22 mouse cellular contexts compared by ENCODE assay signal in genomic region chr11:32210623-32211022, GRCm38 (mm10). TPM values are rescaled to one million over a fixed set of nuclear protein-coding genes. Genes with fewer than 3 reads are reported as not detected.
A peak's percentile ranks its signal among the peaks of the same experiment; 100 is the strongest.
DNase-seq lines count a peak whose midpoint lies in the region; ATAC-seq and TF ChIP-seq lines count a peak whose summit lies in the region.
"Had no signal": no experiment of that assay in that cellular context is flagged by ENCODE, and none has a peak within 500 bp of the region (broad histone marks: within the 10 kb centered on the region; RNA-seq: fewer than 3 reads in every experiment).

No protein-coding gene starts in this region.

- DNase-seq in cerebellum, adult 9-11 months: peak; percentile 28
- DNase-seq in cerebellum, postnatal 10 days: no peak
- no peak for DNase-seq in heart, adult 8-10 months (ENCODE audit: low spot score)
- no peak for DNase-seq in lung, postnatal 0 days (ENCODE audit: low spot score)
- no peak for DNase-seq in lung, adult 18-20 months
- no peak for DNase-seq in adrenal gland, adult 2 months
- DNase-seq: adrenal gland, postnatal 14 days; B cell, adult 2 months; cerebellum, adult 18-20 months; cerebellum, postnatal 14 days; embryo, embryonic 11 days; heart, adult 18-20 months had no signal

- no peak for TF ChIP-seq EP300 in lung, postnatal 0 days (IDR thresholded peaks at IDR 0.05)

- H3K9me3 ChIP-seq in heart, embryonic 12.5 days (replicated peaks): no peaks in the 10 kb centered on the region
- H3K9me3 ChIP-seq in lung, postnatal 0 days (ENCODE audit: low read length): no peaks in the 10 kb centered on the region
- H3K9me3 ChIP-seq: embryonic facial prominence, embryonic 12.5 days; hindbrain, embryonic 10.5 days had no signal

- no peaks in the 10 kb centered on the region for H3K27me3 ChIP-seq in heart, embryonic 12.5 days (replicated peaks)
- H3K27me3 ChIP-seq in lung, postnatal 0 days (replicated peaks; ENCODE audit: insufficient read depth, low read length): no peaks in the 10 kb centered on the region
- H3K27me3 ChIP-seq: embryonic facial prominence, embryonic 12.5 days had no signal

- WGBS in heart, embryonic 12.5 days: 87% methylated on average over 9 of the region's 9 CpGs
- WGBS in lung, postnatal 0 days: 80% methylated on average over 9 of the region's 9 CpGs

- H3K9ac ChIP-seq in heart, embryonic 12.5 days: no peak overlapping the region
- H3K9ac ChIP-seq in lung, postnatal 0 days (replicated peaks; ENCODE audit: low read depth): no peak overlapping the region
- H3K9ac ChIP-seq: embryonic facial prominence, embryonic 12.5 days had no signal

- H3K27ac ChIP-seq in heart, embryonic 12.5 days (ENCODE audit: poor library complexity, severe bottlenecking): no peak overlapping the region
- H3K27ac ChIP-seq in lung, postnatal 0 days (ENCODE audit: low read length): no peak overlapping the region
- H3K27ac ChIP-seq: embryonic facial prominence, embryonic 12.5 days; hindbrain, embryonic 10.5 days had no signal

- no peak for TF ChIP-seq CTCF in lung, postnatal 0 days (IDR thresholded peaks at IDR 0.05)

- no peak overlapping the region for H3K4me2 ChIP-seq in heart, embryonic 12.5 days
- H3K4me2 ChIP-seq in lung, postnatal 0 days (replicated peaks; ENCODE audit: low read depth, low read length): no peak overlapping the region
- H3K4me2 ChIP-seq: embryonic facial prominence, embryonic 12.5 days; heart, embryonic 11.5 days had no signal

- peak; percentile 40; the same call in 1 of the 2 replicates for ATAC-seq in heart, embryonic 12.5 days (ENCODE audit: insufficient number of reproducible peaks, low FRiP score)
- ATAC-seq in lung, postnatal 0 days: 0 out of 2 replicates have a peak, but pooled peaks have one; percentile 4
- ATAC-seq: CD4-positive, CD25-positive, alpha-beta regulatory T cell, adult 4 months; forebrain, embryonic 14.5 days; hindbrain, embryonic 16.5 days; inflammation-experienced regulatory T-cells, adult 6 months had no signal

- H3K4me3 ChIP-seq in heart, embryonic 12.5 days: no peak overlapping the region
- no peak overlapping the region for H3K4me3 ChIP-seq in lung, postnatal 0 days (ENCODE audit: low read depth, low read length)
- H3K4me3 ChIP-seq: embryonic facial prominence, embryonic 12.5 days; hindbrain, embryonic 10.5 days had no signal

- H3K36me3 ChIP-seq in heart, embryonic 12.5 days: peaks cover 86% of the 10 kb centered on the region
- peaks cover 33% of the 10 kb centered on the region for H3K36me3 ChIP-seq in lung, postnatal 0 days (ENCODE audit: insufficient read depth, low read length)

- H3K4me1 ChIP-seq in heart, embryonic 12.5 days (replicated peaks): peaks cover 7% of the 10 kb centered on the region; the same call in 1 of the 2 replicates
- no peaks in the 10 kb centered on the region for H3K4me1 ChIP-seq in lung, postnatal 0 days (ENCODE audit: insufficient read depth, low read depth, low read length)

RNA-seq across cellular contexts. Expression of gene Snrnp25, which starts 5.4 kb away (rescaled TPM):
- 44.4 and 45.6 TPM in 2 replicates for polyA plus RNA-seq in heart, embryonic 12.5 days (2016; fragmentation: Nextera tagmentation; extraction: Ambion mirVana)
- total RNA-seq in heart, adult 8-10 months (2022): 10 to 100 TPM in 3 of 4 experiments, 1 to 10 TPM in 1; 9.7 to 14.0 (median 11.8) TPM
- 18.9 and 20.8 TPM in 2 replicates for polyA plus RNA-seq in lung, postnatal 0 days (2015; fragmentation: Nextera tagmentation; extraction: Ambion mirVana)
- 10 to 100 TPM in 1 of 2 experiments, 1 to 10 TPM in 1; 9.8 to 15.5 TPM for total RNA-seq in adrenal gland, adult 2 months (2021)
- polyA plus RNA-seq in adrenal gland, adult 2 months (2012; rRNA removed): 7.2 and 7.8 TPM in 2 replicates

RNA-seq across cellular contexts. Expression of gene Il9r, which starts 10.5 kb away (rescaled TPM):
- 0.18 TPM in 1 of 2 replicates, not detected in the other for polyA plus RNA-seq in heart, embryonic 12.5 days (2016; fragmentation: Nextera tagmentation; extraction: Ambion mirVana)
- total RNA-seq in heart, adult 8-10 months (2022): under 1 TPM in 3 of 4 experiments, not detected in 1; 0.05 to 0.40 (median 0.09) TPM
- polyA plus RNA-seq in lung, postnatal 0 days (2015; fragmentation: Nextera tagmentation; extraction: Ambion mirVana): 0.05 TPM in 1 of 2 replicates, not detected in the other
- under 1 TPM; 0.26 to 0.31 TPM for total RNA-seq in adrenal gland, adult 2 months (2021)
- 0.69 TPM in 1 of 2 replicates, not detected in the other for polyA plus RNA-seq in adrenal gland, adult 2 months (2012; rRNA removed)
- total RNA-seq: common myeloid progenitor, adult 5-6 weeks; heart, postnatal 25 days had no signal
- polyA plus RNA-seq: embryonic facial prominence, embryonic 12.5 days; forebrain, embryonic 14.5 days; heart, embryonic 11.5 days; hindbrain, embryonic 10.5 days; hindbrain, embryonic 16.5 days had no signal

RNA-seq across cellular contexts. Expression of gene Rhbdf1, which starts 11.5 kb away (rescaled TPM):
- polyA plus RNA-seq in heart, embryonic 12.5 days (2016; fragmentation: Nextera tagmentation; extraction: Ambion mirVana): 42.5 and 47.7 TPM in 2 replicates
- 10 to 100 TPM; 20.4 to 26.8 (median 23.0) TPM for total RNA-seq in heart, adult 8-10 months (2022)
- polyA plus RNA-seq in lung, postnatal 0 days (2015; fragmentation: Nextera tagmentation; extraction: Ambion mirVana): 54.8 and 58.5 TPM in 2 replicates
- 10 to 100 TPM; 28.0 to 28.6 TPM for total RNA-seq in adrenal gland, adult 2 months (2021)
- polyA plus RNA-seq in adrenal gland, adult 2 months (2012; rRNA removed): 137 and 151 TPM in 2 replicates

RNA-seq across cellular contexts. Expression of gene Mpg, which starts 15.7 kb away (rescaled TPM):
- 17.8 and 19.1 TPM in 2 replicates for polyA plus RNA-seq in heart, embryonic 12.5 days (2016; fragmentation: Nextera tagmentation; extraction: Ambion mirVana)
- 1 to 10 TPM; 5.5 to 7.7 (median 6.2) TPM for total RNA-seq in heart, adult 8-10 months (2022)
- polyA plus RNA-seq in lung, postnatal 0 days (2015; fragmentation: Nextera tagmentation; extraction: Ambion mirVana): 22.9 and 25.9 TPM in 2 replicates
- 10 to 100 TPM; 17.1 to 19.6 TPM for total RNA-seq in adrenal gland, adult 2 months (2021)
- 17.1 and 21.1 TPM in 2 replicates for polyA plus RNA-seq in adrenal gland, adult 2 months (2012; rRNA removed)

RNA-seq across cellular contexts. Expression of gene Nprl3, which starts 56.9 kb away (rescaled TPM):
- polyA plus RNA-seq in heart, embryonic 12.5 days (2016; fragmentation: Nextera tagmentation; extraction: Ambion mirVana): 38.6 and 42.8 TPM in 2 replicates
- 10 to 100 TPM; 27.3 to 29.9 (median 28.3) TPM for total RNA-seq in heart, adult 8-10 months (2022)
- polyA plus RNA-seq in lung, postnatal 0 days (2015; fragmentation: Nextera tagmentation; extraction: Ambion mirVana): 33.6 TPM in 2 replicates
- total RNA-seq in adrenal gland, adult 2 months (2021): 10 to 100 TPM; 58.6 to 68.2 TPM
- 176 and 201 TPM in 2 replicates for polyA plus RNA-seq in adrenal gland, adult 2 months (2012; rRNA removed)
